Mouse (Mus musculus): ENCODE results near the gene Slc33a1.

The Slc33a1 gene

GRCm38 (mm10) chr3:63897177-63897576 lies 67.4 kb downstream of the Slc33a1 start:
- no peak for DNase-seq

- DNase-seq: no peak
These were observed 68.3 kb downstream of the Slc33a1 start for GRCm38 (mm10) chr3:63896303-63896702.

GRCm38 (mm10) chr3:63895786-63896185 lies 68.8 kb downstream of the Slc33a1 start:
- DNase-seq: no peak

GRCm38 (mm10) chr3:63893677-63894076 lies 70.9 kb downstream of the Slc33a1 start:
- DNase-seq: no peak

GRCm38 (mm10) chr3:63892154-63892553 lies 72.4 kb downstream of the Slc33a1 start:
- DNase-seq: no peak

Data from right cerebral cortex, postnatal 4 days (tissue).